Mouse (Mus musculus) liver, adult 2 months (tissue): Measurements from ENCODE around the gene Wdr17. TPM values are rescaled to one million over a fixed set of nuclear protein-coding genes. Genes with fewer than 3 reads are reported as not detected.

Experiments
- DNase-seq: peaks from one replicate; pipeline ENCODE4 v3.0.0-alpha.2; 2011; ENCODE audit warnings: low read depth, low spot score; ENCODE audit errors: extremely low read depth
- H3K27ac ChIP-seq: fragments of 200-500 bp; replicated peaks from 2 replicates; pipeline ENCODE4 v1.5.1; 2012; ENCODE audit warnings: low read depth, mild to moderate bottlenecking, control low read depth, inconsistent platforms, low read length; ENCODE audit not compliant: insufficient read depth
- H3K27me3 ChIP-seq: fragments of 200-500 bp; 2 replicates; pipeline ENCODE4 v1.6.1; 2012; ENCODE audit warnings: mild to moderate bottlenecking, moderate library complexity, low read length, inconsistent platforms; ENCODE audit not compliant: control insufficient read depth, insufficient read depth
- H3K36me3 ChIP-seq: fragments of 200-500 bp; 2 replicates; pipeline ENCODE4 v1.6.1; 2012; ENCODE audit warnings: low read length, inconsistent platforms; ENCODE audit not compliant: control insufficient read depth, insufficient read depth
- H3K4me1 ChIP-seq: fragments of 200-500 bp; 2 replicates; pipeline ENCODE4 v1.6.1; 2011; ENCODE audit warnings: low read length; ENCODE audit not compliant: control insufficient read depth, insufficient read depth
- H3K4me3 ChIP-seq: fragments of 200-500 bp; 2 replicates; pipeline ENCODE4 v1.5.1; 2011; ENCODE audit warnings: low read depth, mild to moderate bottlenecking, control low read depth, low read length, moderate library complexity; ENCODE audit not compliant: insufficient read depth
- H3K79me2 ChIP-seq: fragments of 200-500 bp; 2 replicates; pipeline ENCODE4 v1.6.1; 2012; ENCODE audit warnings: inconsistent platforms, mild to moderate bottlenecking, low read length, moderate library complexity; ENCODE audit not compliant: control insufficient read depth, insufficient read depth
- H3K9ac ChIP-seq: fragments of 200-500 bp; 2 replicates; pipeline ENCODE4 v1.6.1; 2012; ENCODE audit warnings: low read depth, mild to moderate bottlenecking, control low read depth, inconsistent platforms, low read length
- CTCF ChIP-seq: fragments of 200-500 bp; IDR thresholded peaks from 2 replicates; pipeline ENCODE4 v1.5.1; 2011; ENCODE audit warnings: low read depth, low read length, control low read depth
- POLR2A ChIP-seq: fragments of 200-500 bp; IDR thresholded peaks from 2 replicates; pipeline ENCODE4 v1.6.1; 2011; ENCODE audit warnings: low read length, control low read depth; ENCODE audit not compliant: insufficient read depth; ENCODE audit errors: extremely low read depth
- whole genome bisulfite sequencing: fragments of 180-500 bp; shearing (Covaris S2); methylation state at CpG from one replicate; pipeline ENCODE4 v1.1.7; 2018; 5-methylcytosine and 5-hydroxymethylcytosine counted together
- polyA plus RNA-seq: library from polyadenylated mRNA; depleted of rRNA; stranded (reverse); fragments of >200 nt; gene quantifications from 2 replicates; pipeline ENCODE4 v1.2.3, GENCODE M21; 2012
- total RNA-seq: library from RNA; depleted of rRNA; stranded (reverse); fragments of >200 nt; gene quantifications from 2 replicates; pipeline ENCODE4 v1.2.3, GENCODE M21; 2014

The Wdr17 gene
- total and polyA plus RNA-seq, 2 experiments, result not detected

- H3K36me3 ChIP-seq, result no peaks in the 10 kb centered on the region
- H3K27ac ChIP-seq, result no peak overlapping the region
- no peak overlapping the region for H3K4me3 ChIP-seq
- WGBS, result 92% methylated on average over 5 of the region's 5 CpGs
- TF ChIP-seq POLR2A (no peak), CTCF (no peak)
- H3K9ac ChIP-seq, result no peak overlapping the region
- H3K79me2 ChIP-seq, result no peaks in the 10 kb centered on the region
- H3K27me3 ChIP-seq, result no peaks in the 10 kb centered on the region
- DNase-seq, result no peak
- H3K4me1 ChIP-seq, result no peaks in the 10 kb centered on the region
These were observed 64.0 kb downstream of the Wdr17 start for GRCm38 (mm10) chr8:54822956-54823355.

DNA sequence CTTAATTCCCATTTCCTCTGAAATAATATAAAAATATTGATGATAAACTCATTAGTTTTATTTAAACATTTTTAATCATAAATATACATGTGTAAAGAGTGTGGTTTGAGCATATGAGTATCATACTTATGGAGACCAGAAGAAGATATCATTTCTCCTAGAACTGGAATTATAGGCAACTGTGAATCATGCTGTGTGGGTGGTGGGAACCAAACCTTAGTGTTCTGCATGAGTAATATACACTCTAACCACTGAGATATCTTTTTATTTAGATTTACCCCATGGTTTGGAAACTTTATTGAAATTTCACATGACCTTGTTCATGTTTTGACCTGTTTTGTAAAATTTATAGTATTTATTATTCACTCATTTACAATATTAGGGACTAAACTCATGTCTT lies 68.3 kb downstream of the Wdr17 start:
- Histone ChIP-seq H3K36me3 (no peaks in the 10 kb centered on the region), H3K27me3 (no peaks in the 10 kb centered on the region), H3K27ac (no peak overlapping the region), H3K79me2 (no peaks in the 10 kb centered on the region), H3K4me3 (no peak overlapping the region), H3K4me1 (no peaks in the 10 kb centered on the region), H3K9ac (no peak overlapping the region)
- TF ChIP-seq POLR2A (no peak), CTCF (no peak)
- no peak for DNase-seq

GRCm38 (mm10) chr8:54808217-54808616 lies 78.8 kb downstream of the Wdr17 start:
- 77% methylated on average over 6 of the region's 6 CpGs for WGBS
- no peak for DNase-seq

DNA sequence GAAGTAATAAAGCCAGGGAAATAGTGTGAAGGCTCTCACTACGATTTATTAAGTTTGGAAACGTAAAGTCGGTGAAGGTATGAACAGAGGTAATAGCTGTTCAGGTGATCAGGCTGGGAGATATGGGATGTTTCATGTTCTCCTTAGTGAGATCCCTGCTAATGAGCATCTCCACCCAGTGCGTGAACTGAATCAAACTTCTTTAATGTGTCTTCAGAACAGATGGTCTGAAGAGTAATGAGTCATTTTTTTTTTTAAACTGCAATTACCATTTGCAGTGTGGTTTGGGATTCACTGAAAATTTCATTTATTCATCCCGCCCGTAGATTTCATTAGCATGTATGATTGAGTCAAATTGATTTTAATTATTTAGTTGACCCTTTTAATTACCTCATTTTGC lies 80.8 kb downstream of the Wdr17 start:
- Histone ChIP-seq H3K4me1 (no peaks in the 10 kb centered on the region), H3K9ac (no peak overlapping the region), H3K4me3 (no peak overlapping the region), H3K27me3 (no peaks in the 10 kb centered on the region), H3K79me2 (no peaks in the 10 kb centered on the region), H3K27ac (no peak overlapping the region), H3K36me3 (no peaks in the 10 kb centered on the region)
- WGBS, result 91% methylated on average over 6 of the region's 6 CpGs
- TF ChIP-seq CTCF (no peak), POLR2A (no peak)
- DNase-seq, result no peak

More at GRCm38 (mm10) chr8:54808217-54808616, 78.8 kb downstream of the Wdr17 start:
- no peaks in the 10 kb centered on the region for H3K27me3 ChIP-seq
- no peak overlapping the region for H3K9ac ChIP-seq
- H3K79me2 ChIP-seq, result no peaks in the 10 kb centered on the region
- H3K27ac ChIP-seq, result no peak overlapping the region
- H3K4me3 ChIP-seq, result no peak overlapping the region
- TF ChIP-seq CTCF (no peak), POLR2A (no peak)
- H3K36me3 ChIP-seq, result no peaks in the 10 kb centered on the region
- H3K4me1 ChIP-seq, result no peaks in the 10 kb centered on the region

GRCm38 (mm10) chr8:54792699-54793061 lies 94.3 kb downstream of the Wdr17 start:
- H3K27me3 ChIP-seq, result no peaks in the 10 kb centered on the region

DNA sequence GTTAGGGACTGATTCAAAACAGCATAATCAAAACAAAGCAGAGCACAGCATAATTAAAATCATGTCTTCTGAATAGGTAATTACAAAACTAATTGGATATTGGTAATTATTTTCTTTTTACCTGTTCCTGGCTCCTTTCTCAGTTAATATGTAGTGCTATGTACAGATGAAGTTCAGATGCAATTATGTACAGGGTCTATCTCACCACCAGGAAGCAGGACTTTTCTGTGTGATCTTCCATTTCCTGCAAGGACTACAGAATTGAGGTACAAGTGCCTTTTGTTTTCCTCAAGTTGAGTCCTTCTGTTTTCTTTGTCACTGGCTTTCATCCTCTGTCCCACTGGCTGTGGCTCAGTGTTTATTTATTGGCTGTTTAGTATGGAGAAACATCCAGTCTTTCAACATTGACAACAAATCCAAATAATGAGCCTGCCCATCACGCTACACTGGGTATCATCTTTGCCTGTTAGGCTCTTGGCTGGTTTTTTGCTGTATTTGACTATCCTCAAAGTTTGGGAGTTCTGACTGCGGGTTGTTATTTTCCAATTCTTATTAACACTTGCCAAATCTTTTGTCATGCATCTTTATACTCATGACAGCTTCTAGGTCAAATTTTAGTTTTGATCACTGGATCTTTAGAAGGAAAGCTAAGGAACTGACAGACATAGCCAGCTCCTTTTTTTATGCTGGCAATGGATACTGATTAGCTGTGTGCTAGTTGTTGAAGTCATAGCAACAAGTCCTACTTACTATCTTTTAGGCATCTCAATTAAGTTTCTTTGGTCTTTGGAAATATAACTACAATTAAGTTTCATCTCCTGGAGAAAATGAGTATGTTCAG lies 94.9 kb downstream of the Wdr17 start:
- no peak overlapping the region for H3K4me3 ChIP-seq
- no peak for TF ChIP-seq POLR2A
- TF ChIP-seq CTCF, result no peak
- H3K9ac ChIP-seq, result no peak overlapping the region
- H3K36me3 ChIP-seq, result no peaks in the 10 kb centered on the region
- H3K79me2 ChIP-seq, result no peaks in the 10 kb centered on the region
- no peaks in the 10 kb centered on the region for H3K4me1 ChIP-seq
- no peaks in the 10 kb centered on the region for H3K27me3 ChIP-seq
- 85% methylated on average over 2 of the region's 2 CpGs for WGBS
- DNase-seq, result no peak
- H3K27ac ChIP-seq, result no peak overlapping the region

More at GRCm38 (mm10) chr8:54792699-54793061, 94.3 kb downstream of the Wdr17 start:
- TF ChIP-seq CTCF (no peak), POLR2A (no peak)
- Histone ChIP-seq H3K4me3 (no peak overlapping the region), H3K79me2 (no peaks in the 10 kb centered on the region), H3K9ac (no peak overlapping the region), H3K36me3 (no peaks in the 10 kb centered on the region), H3K27ac (no peak overlapping the region), H3K4me1 (no peaks in the 10 kb centered on the region)
- no peak for DNase-seq
- 95% methylated on average over 2 of the region's 2 CpGs for WGBS
